ENCODE assay signal across 38 mouse cellular contexts in the genomic region with DNA sequence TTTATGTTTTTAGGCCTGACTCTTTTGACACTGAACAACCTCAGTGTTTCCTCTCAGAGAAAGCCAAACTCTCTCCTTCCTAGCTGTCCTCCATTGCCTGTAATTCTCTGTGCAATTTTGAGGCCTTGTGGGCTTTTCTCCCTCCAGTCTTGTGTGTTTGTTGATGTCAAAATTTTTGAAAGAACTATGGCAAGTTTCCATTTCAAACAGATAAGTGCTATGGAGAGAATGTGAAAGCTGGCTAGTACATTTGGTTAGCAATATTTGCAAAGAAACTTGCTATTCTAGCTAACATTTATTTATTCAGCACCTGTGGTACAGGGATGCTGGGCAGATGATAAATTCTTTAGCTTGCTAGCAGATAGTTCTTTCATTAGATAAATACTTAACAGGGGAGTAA. TPM values are rescaled to one million over a fixed set of nuclear protein-coding genes. Genes with fewer than 3 reads are reported as not detected.
"Had no signal": no experiment of that assay in that cellular context is flagged by ENCODE, and none has a peak within 500 bp of the region (broad histone marks: within the 10 kb centered on the region; RNA-seq: fewer than 3 reads in every experiment).

No protein-coding gene starts in this region.

- H3K9ac ChIP-seq: heart, embryonic 12.5 days; hindbrain, embryonic 12.5 days; hindbrain, embryonic 14.5 days; intestine, embryonic 15.5 days; limb, embryonic 12.5 days; liver, embryonic 14.5 days had no signal

- DNase-seq: gastrocnemius, adult 2 months; gastrocnemius, postnatal 10 days; gastrocnemius, postnatal 25 days; heart, adult 18-20 months; heart, postnatal 10 days; heart, postnatal 4 days; kidney, adult 18-20 months; kidney, postnatal 10 days; kidney, postnatal 4 days had no signal

- H3K27ac ChIP-seq: gastrocnemius, adult 2 months; heart, embryonic 10.5 days; hindbrain, embryonic 10.5 days; hindbrain, embryonic 12.5 days; hindbrain, embryonic 14.5 days; intestine, embryonic 15.5 days; layer of hippocampus, adult 2 months; left cerebral cortex, adult 2 months; limb, embryonic 10.5 days; limb, embryonic 12.5 days; liver, embryonic 14.5 days had no signal

- ATAC-seq: hindbrain, embryonic 16.5 days; inflammation-experienced regulatory T-cells, adult 6 months; intestine, postnatal 0 days had no signal

- H3K4me1 ChIP-seq: heart, embryonic 10.5 days; heart, embryonic 12.5 days; hindbrain, embryonic 10.5 days; hindbrain, embryonic 12.5 days; intestine, embryonic 15.5 days; limb, embryonic 10.5 days; limb, embryonic 12.5 days had no signal

- H3K9me3 ChIP-seq: heart, embryonic 10.5 days; heart, embryonic 12.5 days; hindbrain, embryonic 10.5 days; hindbrain, embryonic 12.5 days; intestine, embryonic 15.5 days; limb, embryonic 10.5 days; limb, embryonic 12.5 days had no signal

- H3K27me3 ChIP-seq: heart, embryonic 12.5 days; hindbrain, embryonic 12.5 days; intestine, embryonic 15.5 days; limb, embryonic 12.5 days had no signal

- H3K4me3 ChIP-seq: gastrocnemius, adult 2 months; heart, embryonic 10.5 days; heart, embryonic 12.5 days; hindbrain, embryonic 10.5 days; hindbrain, embryonic 12.5 days; intestine, embryonic 15.5 days; layer of hippocampus, adult 2 months; left cerebral cortex, adult 2 months; limb, embryonic 10.5 days; limb, embryonic 12.5 days had no signal

- H3K36me3 ChIP-seq: heart, embryonic 10.5 days; heart, embryonic 12.5 days; hindbrain, embryonic 10.5 days; hindbrain, embryonic 12.5 days; intestine, embryonic 15.5 days; limb, embryonic 10.5 days; limb, embryonic 12.5 days had no signal

- H3K4me2 ChIP-seq: heart, embryonic 12.5 days; hindbrain, embryonic 12.5 days; hindbrain, embryonic 14.5 days; intestine, embryonic 15.5 days; limb, embryonic 12.5 days; liver, embryonic 11.5 days had no signal

RNA-seq across cellular contexts. Expression of gene Keg1, which starts 0.6 kb away (rescaled TPM):
- total RNA-seq: gastrocnemius, adult 2 months; gastrocnemius, postnatal 10 days; gastrocnemius, postnatal 25 days; granulocyte monocyte progenitor cell, adult 5-6 weeks; heart, adult 18-20 months; heart, adult 8-10 months; heart, postnatal 10 days; heart, postnatal 25 days; heart, postnatal 4 days; layer of hippocampus, adult 2 months; layer of hippocampus, postnatal 10 days; layer of hippocampus, postnatal 25 days; left cerebral cortex, adult 2 months; left cerebral cortex, postnatal 14 days; left cerebral cortex, postnatal 36 days had no signal
- polyA plus RNA-seq: frontal cortex, adult 2 months; heart, embryonic 10.5 days; heart, embryonic 12.5 days; heart, embryonic 14.5 days; heart, embryonic 16.5 days; hindbrain, embryonic 10.5 days; hindbrain, embryonic 12.5 days; hindbrain, embryonic 14.5 days; hindbrain, embryonic 16.5 days; inflammation-experienced regulatory T-cells, adult 6 months; limb, embryonic 10.5 days; limb, embryonic 12.5 days; limb, embryonic 14.5 days had no signal

RNA-seq across cellular contexts. Expression of gene Olfr1443, which starts 18.3 kb away (rescaled TPM):
- total RNA-seq: gastrocnemius, adult 2 months; gastrocnemius, postnatal 10 days; gastrocnemius, postnatal 25 days; gastrocnemius, postnatal 4 days; granulocyte monocyte progenitor cell, adult 5-6 weeks; heart, adult 18-20 months; heart, adult 8-10 months; heart, postnatal 10 days; heart, postnatal 25 days; heart, postnatal 4 days; layer of hippocampus, adult 2 months; layer of hippocampus, postnatal 10 days; layer of hippocampus, postnatal 25 days; left cerebral cortex, adult 2 months; left cerebral cortex, postnatal 14 days; left cerebral cortex, postnatal 36 days had no signal
- polyA plus RNA-seq: frontal cortex, adult 2 months; heart, embryonic 10.5 days; heart, embryonic 12.5 days; heart, embryonic 14.5 days; heart, embryonic 16.5 days; hindbrain, embryonic 10.5 days; hindbrain, embryonic 12.5 days; hindbrain, embryonic 14.5 days; hindbrain, embryonic 16.5 days; inflammation-experienced regulatory T-cells, adult 6 months; intestine, embryonic 15.5 days; intestine, postnatal 0 days; kidney, embryonic 14.5 days; limb, embryonic 10.5 days; limb, embryonic 12.5 days; limb, embryonic 14.5 days; liver, embryonic 11.5 days; liver, embryonic 14.5 days; liver, embryonic 16.5 days had no signal

RNA-seq across cellular contexts. Expression of gene Olfr1442, which starts 26.0 kb away (rescaled TPM):
- total RNA-seq: gastrocnemius, adult 2 months; gastrocnemius, postnatal 10 days; gastrocnemius, postnatal 25 days; gastrocnemius, postnatal 4 days; granulocyte monocyte progenitor cell, adult 5-6 weeks; heart, adult 18-20 months; heart, adult 8-10 months; heart, postnatal 10 days; heart, postnatal 25 days; heart, postnatal 4 days; layer of hippocampus, adult 2 months; layer of hippocampus, postnatal 10 days; layer of hippocampus, postnatal 25 days; left cerebral cortex, adult 2 months; left cerebral cortex, postnatal 14 days; left cerebral cortex, postnatal 36 days had no signal
- polyA plus RNA-seq: frontal cortex, adult 2 months; heart, embryonic 10.5 days; heart, embryonic 12.5 days; heart, embryonic 14.5 days; heart, embryonic 16.5 days; hindbrain, embryonic 10.5 days; hindbrain, embryonic 12.5 days; hindbrain, embryonic 14.5 days; hindbrain, embryonic 16.5 days; inflammation-experienced regulatory T-cells, adult 6 months; intestine, embryonic 15.5 days; intestine, postnatal 0 days; kidney, embryonic 14.5 days; limb, embryonic 10.5 days; limb, embryonic 12.5 days; limb, embryonic 14.5 days; liver, embryonic 11.5 days; liver, embryonic 14.5 days; liver, embryonic 16.5 days had no signal
